Mouse (Mus musculus): ENCODE measurements around the gene Dcun1d2. TPM values are rescaled to one million over a fixed set of nuclear protein-coding genes. Genes with fewer than 3 reads are reported as not detected.

Dcun1d2 gene
- polyA plus RNA-seq, 1 experiment, result 15.3 TPM

DNA sequence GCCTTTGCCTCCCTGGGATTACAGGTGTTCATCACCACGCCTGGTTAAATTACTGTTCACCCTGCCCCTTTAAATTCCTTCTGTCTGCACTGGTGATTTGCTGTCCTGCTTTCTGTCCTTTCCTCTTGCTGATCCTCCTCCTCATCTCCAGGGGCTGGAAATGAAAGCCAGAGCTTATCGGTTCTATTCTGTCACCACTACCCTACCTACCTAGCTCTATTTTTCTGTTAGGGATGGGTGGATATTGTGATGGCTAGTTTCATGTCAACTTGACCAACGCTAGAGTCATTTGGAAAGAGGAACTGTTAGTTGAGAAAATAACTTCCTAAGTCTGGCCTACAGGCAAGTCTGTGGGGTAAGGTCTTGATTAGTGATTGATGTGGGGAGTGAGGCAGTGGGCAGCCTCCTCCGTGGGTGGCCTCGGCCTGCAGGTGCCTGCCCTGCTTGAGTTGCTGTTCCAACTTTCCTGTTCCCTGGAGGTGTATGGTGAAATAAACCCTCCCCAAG is 10.9 kb downstream of the Dcun1d2 start:
- Histone ChIP-seq H3K27me3 (ENCODE audit: control insufficient read depth, insufficient read depth, low read length, poor library complexity, severe bottlenecking) (no peaks in the 10 kb centered on the region), H3K4me1 (ENCODE audit: control insufficient read depth, insufficient read depth, low read length) (no peaks in the 10 kb centered on the region), H3K36me3 (ENCODE audit: control insufficient read depth, insufficient read depth, low read length, poor library complexity, severe bottlenecking) (no peaks in the 10 kb centered on the region), H3K27ac (ENCODE audit: insufficient read depth, low read length) (no peak overlapping the region), H3K9ac (ENCODE audit: low read depth, poor library complexity, severe bottlenecking) (no peak overlapping the region), H3K9me3 (replicated peaks; ENCODE audit: control insufficient read depth, insufficient read depth, low read length, poor library complexity, severe bottlenecking) (no peaks in the 10 kb centered on the region), H3K4me3 (ENCODE audit: low read depth, low read length) (no peak overlapping the region)
- TF ChIP-seq EP300 (IDR thresholded peaks at IDR 0.05; ENCODE audit: insufficient read depth, low read depth, low read length) (no peak), CTCF (IDR thresholded peaks at IDR 0.05; ENCODE audit: low read depth, low read length) (no peak), POLR2A (IDR thresholded peaks at IDR 0.05; ENCODE audit: insufficient read depth, low read length) (no peak)

DNA sequence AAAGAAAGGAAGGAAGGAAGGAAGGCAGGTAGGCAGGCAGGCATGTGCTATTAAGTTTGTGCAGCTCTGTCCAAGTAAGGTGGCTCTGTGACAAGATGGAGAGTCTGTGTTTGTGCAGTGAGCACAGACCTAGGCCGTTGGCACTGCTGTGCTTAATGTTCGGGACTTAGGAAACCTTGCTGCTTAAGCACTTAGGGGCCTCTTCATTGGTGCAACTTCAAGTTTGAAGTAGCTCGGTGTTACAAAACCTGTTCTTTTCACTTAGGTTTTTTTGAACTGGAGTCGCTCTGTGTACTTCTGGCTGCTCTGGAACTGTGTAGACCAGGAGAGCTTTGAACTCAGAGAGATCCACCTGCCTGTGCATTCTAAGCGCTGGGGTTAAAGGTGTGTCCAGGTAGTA is 15.1 kb downstream of the Dcun1d2 start:
- Histone ChIP-seq H3K4me1 (ENCODE audit: control insufficient read depth, insufficient read depth, low read length) (no peaks in the 10 kb centered on the region), H3K4me3 (ENCODE audit: low read depth, low read length) (no peak overlapping the region), H3K27me3 (ENCODE audit: control insufficient read depth, insufficient read depth, low read length, poor library complexity, severe bottlenecking) (no peaks in the 10 kb centered on the region), H3K9me3 (replicated peaks; ENCODE audit: control insufficient read depth, insufficient read depth, low read length, poor library complexity, severe bottlenecking) (no peaks in the 10 kb centered on the region), H3K27ac (ENCODE audit: insufficient read depth, low read length) (no peak overlapping the region), H3K36me3 (ENCODE audit: control insufficient read depth, insufficient read depth, low read length, poor library complexity, severe bottlenecking) (no peaks in the 10 kb centered on the region), H3K9ac (ENCODE audit: low read depth, poor library complexity, severe bottlenecking) (no peak overlapping the region)
- TF ChIP-seq POLR2A (IDR thresholded peaks at IDR 0.05; ENCODE audit: insufficient read depth, low read length), result no peak
- no peak for TF ChIP-seq CTCF (IDR thresholded peaks at IDR 0.05; ENCODE audit: low read depth, low read length)

DNA sequence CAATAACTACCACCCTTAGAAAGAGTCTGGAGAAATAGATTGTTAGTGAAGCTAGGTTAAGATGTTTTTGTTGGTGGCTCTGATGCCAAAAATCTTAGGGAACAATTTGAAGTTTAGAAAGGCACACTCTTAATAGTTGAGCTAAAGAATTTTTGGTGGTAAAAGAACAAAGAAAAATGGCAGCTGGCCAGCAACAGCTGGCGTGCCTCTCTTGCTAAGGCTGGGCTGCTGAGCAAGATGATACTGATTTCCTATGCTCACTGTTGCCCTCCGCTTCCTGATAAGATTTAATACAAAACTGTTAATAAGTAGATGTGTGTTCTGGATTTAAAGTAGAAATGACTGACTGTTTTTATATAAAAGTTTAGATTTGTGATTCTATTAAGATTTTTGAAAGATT is 20.4 kb downstream of the Dcun1d2 start:
- H3K4me3 ChIP-seq (ENCODE audit: low read depth, low read length), result no peak overlapping the region
- no peaks in the 10 kb centered on the region for H3K9me3 ChIP-seq (replicated peaks; ENCODE audit: control insufficient read depth, insufficient read depth, low read length, poor library complexity, severe bottlenecking)
- no peak overlapping the region for H3K9ac ChIP-seq (ENCODE audit: low read depth, poor library complexity, severe bottlenecking)
- TF ChIP-seq CTCF (IDR thresholded peaks at IDR 0.05; ENCODE audit: low read depth, low read length) (no peak), POLR2A (IDR thresholded peaks at IDR 0.05; ENCODE audit: insufficient read depth, low read length) (no peak), EP300 (IDR thresholded peaks at IDR 0.05; ENCODE audit: insufficient read depth, low read depth, low read length) (no peak)
- no peaks in the 10 kb centered on the region for H3K36me3 ChIP-seq (ENCODE audit: control insufficient read depth, insufficient read depth, low read length, poor library complexity, severe bottlenecking)
- no peaks in the 10 kb centered on the region for H3K27me3 ChIP-seq (ENCODE audit: control insufficient read depth, insufficient read depth, low read length, poor library complexity, severe bottlenecking)
- H3K27ac ChIP-seq (ENCODE audit: insufficient read depth, low read length), result no peak overlapping the region
- H3K4me1 ChIP-seq (ENCODE audit: control insufficient read depth, insufficient read depth, low read length), result no peaks in the 10 kb centered on the region

DNA sequence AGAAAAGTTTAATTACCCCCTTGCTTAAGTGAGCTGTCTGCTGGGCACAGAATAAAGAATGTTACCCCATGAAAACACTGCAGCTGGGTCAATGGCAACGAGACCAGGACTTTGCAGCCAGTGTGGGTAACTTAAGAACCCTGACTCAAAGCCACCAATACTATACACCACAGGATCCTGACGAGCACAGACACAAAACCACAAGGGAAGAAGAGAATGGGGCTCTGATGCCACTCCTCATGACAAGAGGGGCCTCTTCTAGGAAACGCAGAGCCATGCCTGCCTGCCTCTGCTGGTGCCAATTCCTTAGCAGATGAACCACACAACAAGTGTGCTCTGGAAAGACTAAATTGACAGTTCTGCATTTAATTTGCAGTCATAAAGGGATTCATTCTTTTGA is 24.6 kb downstream of the Dcun1d2 start:
- H3K27ac ChIP-seq (ENCODE audit: insufficient read depth, low read length), result no peak overlapping the region
- TF ChIP-seq POLR2A (IDR thresholded peaks at IDR 0.05; ENCODE audit: insufficient read depth, low read length), result no peak
- no peak for TF ChIP-seq EP300 (IDR thresholded peaks at IDR 0.05; ENCODE audit: insufficient read depth, low read depth, low read length)
- no peak for TF ChIP-seq CTCF (IDR thresholded peaks at IDR 0.05; ENCODE audit: low read depth, low read length)
- H3K4me1 ChIP-seq (ENCODE audit: control insufficient read depth, insufficient read depth, low read length), result no peaks in the 10 kb centered on the region
- no peaks in the 10 kb centered on the region for H3K9me3 ChIP-seq (replicated peaks; ENCODE audit: control insufficient read depth, insufficient read depth, low read length, poor library complexity, severe bottlenecking)
- H3K4me3 ChIP-seq (ENCODE audit: low read depth, low read length), result no peak overlapping the region
- no peaks in the 10 kb centered on the region for H3K27me3 ChIP-seq (ENCODE audit: control insufficient read depth, insufficient read depth, low read length, poor library complexity, severe bottlenecking)
- H3K36me3 ChIP-seq (ENCODE audit: control insufficient read depth, insufficient read depth, low read length, poor library complexity, severe bottlenecking), result no peaks in the 10 kb centered on the region
- H3K9ac ChIP-seq (ENCODE audit: low read depth, poor library complexity, severe bottlenecking), result no peak overlapping the region

DNA sequence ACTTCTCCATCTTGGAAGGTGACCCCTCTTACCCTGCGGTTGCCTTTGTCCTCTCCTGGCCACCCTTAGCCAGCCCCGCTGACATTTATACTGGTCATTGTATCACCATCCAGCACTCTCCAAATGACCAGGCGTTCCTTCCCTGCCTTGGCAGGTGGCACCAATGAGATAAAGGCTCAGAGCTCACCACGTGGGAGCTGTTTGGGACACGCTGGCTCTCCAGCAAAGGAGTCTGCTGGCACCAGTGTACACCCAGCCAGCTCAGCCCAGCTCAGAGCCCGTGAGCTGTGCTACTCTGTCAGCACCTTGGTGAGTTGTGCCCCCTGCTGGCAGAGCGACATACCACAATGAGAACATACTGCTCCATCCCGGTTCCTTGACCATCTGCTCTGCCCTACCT is 33.9 kb downstream of the Dcun1d2 start, which contains the start of gene Adprhl1:
Gene Adprhl1, minus strand, starts transcription at position 144 of the 400 bp plus-strand sequence.
- Histone ChIP-seq H3K4me1 (ENCODE audit: control insufficient read depth, insufficient read depth, low read length) (no peaks in the 10 kb centered on the region), H3K9me3 (replicated peaks; ENCODE audit: control insufficient read depth, insufficient read depth, low read length, poor library complexity, severe bottlenecking) (no peaks in the 10 kb centered on the region), H3K27me3 (ENCODE audit: control insufficient read depth, insufficient read depth, low read length, poor library complexity, severe bottlenecking) (no peaks in the 10 kb centered on the region), H3K4me3 (ENCODE audit: low read depth, low read length) (no peak within 1 kb of the TSS), H3K36me3 (ENCODE audit: control insufficient read depth, insufficient read depth, low read length, poor library complexity, severe bottlenecking) (no peaks in the 10 kb centered on the region), H3K9ac (ENCODE audit: low read depth, poor library complexity, severe bottlenecking) (no peak within 1 kb of the TSS), H3K27ac (ENCODE audit: insufficient read depth, low read length) (no peak within 1 kb of the TSS)
- no peak for TF ChIP-seq EP300 (IDR thresholded peaks at IDR 0.05; ENCODE audit: insufficient read depth, low read depth, low read length)
- peak; percentile 99 for TF ChIP-seq CTCF (IDR thresholded peaks at IDR 0.05; ENCODE audit: low read depth, low read length)
- no peak for TF ChIP-seq POLR2A (IDR thresholded peaks at IDR 0.05; ENCODE audit: insufficient read depth, low read length)

DNA sequence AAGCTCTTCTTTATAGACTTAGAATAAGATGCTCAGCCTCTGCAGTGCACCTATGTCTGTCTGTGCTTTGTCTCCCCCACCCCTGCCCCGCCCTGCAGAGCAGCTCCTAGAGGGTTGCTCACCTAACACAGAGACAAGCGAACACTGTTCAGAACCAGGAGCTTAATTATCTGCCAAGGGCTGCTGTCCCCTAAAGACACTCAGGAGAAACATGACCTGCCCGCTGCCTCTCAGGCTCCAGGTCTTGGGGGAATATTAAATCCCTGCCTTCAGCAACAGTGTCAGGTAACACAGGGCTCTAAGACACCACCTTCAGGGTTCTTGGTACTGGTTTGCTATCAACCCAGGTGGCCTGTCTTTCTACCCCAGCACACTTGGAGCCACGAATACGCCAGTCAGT is 34.5 kb downstream of the Dcun1d2 start:
- H3K9me3 ChIP-seq (replicated peaks; ENCODE audit: control insufficient read depth, insufficient read depth, low read length, poor library complexity, severe bottlenecking), result no peaks in the 10 kb centered on the region
- no peak overlapping the region for H3K9ac ChIP-seq (ENCODE audit: low read depth, poor library complexity, severe bottlenecking)
- H3K4me3 ChIP-seq (ENCODE audit: low read depth, low read length), result no peak overlapping the region
- no peaks in the 10 kb centered on the region for H3K4me1 ChIP-seq (ENCODE audit: control insufficient read depth, insufficient read depth, low read length)
- TF ChIP-seq CTCF (IDR thresholded peaks at IDR 0.05; ENCODE audit: low read depth, low read length) (no peak), POLR2A (IDR thresholded peaks at IDR 0.05; ENCODE audit: insufficient read depth, low read length) (no peak), EP300 (IDR thresholded peaks at IDR 0.05; ENCODE audit: insufficient read depth, low read depth, low read length) (no peak)
- no peaks in the 10 kb centered on the region for H3K36me3 ChIP-seq (ENCODE audit: control insufficient read depth, insufficient read depth, low read length, poor library complexity, severe bottlenecking)
- H3K27me3 ChIP-seq (ENCODE audit: control insufficient read depth, insufficient read depth, low read length, poor library complexity, severe bottlenecking), result no peaks in the 10 kb centered on the region
- H3K27ac ChIP-seq (ENCODE audit: insufficient read depth, low read length), result no peak overlapping the region
